Mouse (Mus musculus) liver, embryonic 15.5 days (tissue): Measurements from ENCODE around the gene Prkar2a. TPM values are rescaled to one million over a fixed set of nuclear protein-coding genes. Genes with fewer than 3 reads are reported as not detected.

Experiments used
- ATAC-seq: fragments of 200-750 bp; cut with Nextera tagmentation; 2 replicates; pipeline ENCODE4 v1.8.0; 2017; ENCODE audit warnings: moderate number of reproducible peaks, mild to moderate bottlenecking, moderate library complexity; ENCODE audit not compliant: insufficient read depth
- H3K27ac ChIP-seq: fragments of 300-500 bp; sonication (generic); replicated peaks from 2 replicates; pipeline ENCODE4 v1.5.1; 2015; ENCODE audit warnings: mild to moderate bottlenecking, inconsistent platforms
- H3K27me3 ChIP-seq: fragments of 300-500 bp; sonication (generic); 2 replicates; pipeline ENCODE4 v1.6.1; 2015; ENCODE audit warnings: mild to moderate bottlenecking, inconsistent platforms
- H3K36me3 ChIP-seq: fragments of 300-500 bp; sonication (generic); replicated peaks from 2 replicates; pipeline ENCODE4 v1.6.1; 2015; ENCODE audit warnings: moderate library complexity, mild to moderate bottlenecking, inconsistent platforms
- H3K4me1 ChIP-seq: fragments of 300-500 bp; sonication (generic); replicated peaks from 2 replicates; pipeline ENCODE4 v1.6.1; 2015; ENCODE audit warnings: inconsistent platforms
- H3K4me2 ChIP-seq: fragments of 300-500 bp; sonication (generic); 2 replicates; pipeline ENCODE4 v1.6.1; 2015; ENCODE audit warnings: moderate library complexity, mild to moderate bottlenecking, inconsistent platforms
- H3K4me3 ChIP-seq: fragments of 300-500 bp; sonication (generic); replicated peaks from 2 replicates; pipeline ENCODE4 v1.5.1; 2015; ENCODE audit warnings: mild to moderate bottlenecking, inconsistent platforms
- H3K9ac ChIP-seq: fragments of 300-500 bp; sonication (generic); 2 replicates; pipeline ENCODE4 v1.6.1; 2015; ENCODE audit warnings: moderate library complexity, mild to moderate bottlenecking, inconsistent platforms
- H3K9me3 ChIP-seq: fragments of 300-500 bp; sonication (generic); replicated peaks from 2 replicates; pipeline ENCODE4 v1.6.1; 2016; ENCODE audit warnings: inconsistent platforms
- WGBS: fragments of 180-500 bp; shearing (Covaris S2); methylation state at CpG from one replicate; pipeline ENCODE4 v1.1.7; 2015; ENCODE audit warnings: mixed read lengths; ENCODE audit not compliant: insufficient replicate concordance; 5-methylcytosine and 5-hydroxymethylcytosine counted together
- polyA plus RNA-seq: library from polyadenylated mRNA; unstranded; fragments of >200 nt; fragmentation: Nextera tagmentation; extraction: Ambion mirVana; gene quantifications from 2 replicates; pipeline ENCODE4 v1.2.1, GENCODE M21; 2015

Gene Prkar2a
- polyA plus RNA-seq, 1 experiment from 2014 or later: 9.5 TPM

- H3K4me1 ChIP-seq: peaks cover 49% of the 10 kb centered on the region
- peaks cover 6% of the 10 kb centered on the region; the same call in 1 of the 2 replicates for H3K27me3 ChIP-seq
- no peak overlapping the region for H3K4me2 ChIP-seq
- H3K9ac ChIP-seq: no peak overlapping the region
- ATAC-seq: no peak
- H3K36me3 ChIP-seq: 0 out of 2 replicates have a peak, but pooled peaks cover 3% of the 10 kb centered on the region
- WGBS: 53% methylated on average over 5 of the region's 5 CpGs
- H3K9me3 ChIP-seq: no peaks in the 10 kb centered on the region
- no peak overlapping the region for H3K27ac ChIP-seq
- no peak overlapping the region for H3K4me3 ChIP-seq
These were observed 91.8 kb downstream of the Prkar2a start for GRCm38 (mm10) chr9:108780959-108781358.

DNA sequence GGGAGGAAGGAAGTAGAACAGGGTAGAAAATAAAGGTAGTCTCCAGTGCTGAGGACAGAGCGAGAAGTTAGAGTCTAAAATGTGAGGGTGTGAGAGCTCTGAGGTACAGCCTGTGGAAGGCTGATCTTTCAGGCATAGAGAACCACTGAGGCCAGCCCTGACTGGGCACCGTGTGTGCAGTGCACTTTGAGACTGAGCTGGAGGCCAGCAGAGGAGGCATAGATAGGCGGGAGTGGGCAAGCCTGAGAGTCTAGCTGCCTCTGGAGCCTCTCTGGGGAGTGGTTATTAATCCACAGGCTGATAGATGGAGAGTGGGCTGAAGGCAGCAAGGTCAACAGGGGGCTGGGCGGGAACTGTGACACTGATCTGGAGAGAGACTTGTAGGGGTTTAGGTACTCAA lies 92.8 kb downstream of the Prkar2a start:
- H3K4me1 ChIP-seq: peaks cover 47% of the 10 kb centered on the region
- H3K36me3 ChIP-seq: peaks cover 10% of the 10 kb centered on the region
- H3K27ac ChIP-seq: no peak overlapping the region
- no peak for ATAC-seq
- H3K4me2 ChIP-seq: no peak overlapping the region
- H3K9ac ChIP-seq: no peak overlapping the region
- 47% methylated on average over 4 of the region's 4 CpGs for WGBS
- H3K9me3 ChIP-seq: no peaks in the 10 kb centered on the region
- peaks cover 6% of the 10 kb centered on the region; the same call in 1 of the 2 replicates for H3K27me3 ChIP-seq
- H3K4me3 ChIP-seq: no peak overlapping the region

DNA sequence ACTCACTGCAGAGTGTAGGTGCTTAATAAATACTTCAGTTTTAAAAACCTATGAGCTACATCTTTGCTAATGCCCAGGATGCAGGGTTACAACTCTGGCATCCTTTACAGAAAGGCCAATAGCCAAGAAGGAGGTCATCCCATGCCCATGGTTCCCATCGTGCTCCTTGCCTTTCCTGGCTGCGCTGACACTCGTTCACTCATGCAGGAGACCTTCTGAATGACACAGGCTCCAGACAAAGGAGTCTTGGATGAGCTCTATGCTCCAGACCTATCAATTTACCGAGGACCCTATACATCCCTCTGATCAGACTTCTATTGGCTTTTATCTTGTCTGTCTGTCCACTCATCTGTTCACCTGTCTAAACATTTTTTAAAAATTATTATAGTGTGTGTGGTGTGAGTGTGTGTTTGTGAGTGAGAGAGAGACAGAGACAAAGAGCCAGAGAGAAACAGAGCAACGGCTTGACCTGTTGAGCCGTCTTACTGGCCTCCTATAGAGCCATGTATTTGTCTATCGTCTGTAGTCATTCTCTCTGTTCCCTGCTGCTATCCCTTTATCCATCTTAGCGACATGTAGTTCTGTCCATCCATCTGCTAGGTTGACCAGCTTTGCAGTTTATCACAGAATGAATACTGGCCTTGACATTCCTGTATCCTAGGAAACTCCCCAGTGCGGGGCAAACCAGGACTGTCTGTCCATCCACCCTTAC lies 93.9 kb downstream of the Prkar2a start:
- H3K4me2 ChIP-seq: peak overlapping the region; percentile 79
- H3K9ac ChIP-seq: peak overlapping the region; percentile 93
- H3K4me1 ChIP-seq: peaks cover 47% of the 10 kb centered on the region
- 45% methylated on average over 9 of the region's 9 CpGs for WGBS
- peaks cover 6% of the 10 kb centered on the region; the same call in 1 of the 2 replicates for H3K27me3 ChIP-seq
- no peak; the same call in 1 of the 2 replicates for ATAC-seq
- peak overlapping the region; percentile 86 for H3K27ac ChIP-seq
- H3K36me3 ChIP-seq: peaks cover 19% of the 10 kb centered on the region
- no peaks in the 10 kb centered on the region for H3K9me3 ChIP-seq
- peak overlapping the region; percentile 92 for H3K4me3 ChIP-seq

DNA sequence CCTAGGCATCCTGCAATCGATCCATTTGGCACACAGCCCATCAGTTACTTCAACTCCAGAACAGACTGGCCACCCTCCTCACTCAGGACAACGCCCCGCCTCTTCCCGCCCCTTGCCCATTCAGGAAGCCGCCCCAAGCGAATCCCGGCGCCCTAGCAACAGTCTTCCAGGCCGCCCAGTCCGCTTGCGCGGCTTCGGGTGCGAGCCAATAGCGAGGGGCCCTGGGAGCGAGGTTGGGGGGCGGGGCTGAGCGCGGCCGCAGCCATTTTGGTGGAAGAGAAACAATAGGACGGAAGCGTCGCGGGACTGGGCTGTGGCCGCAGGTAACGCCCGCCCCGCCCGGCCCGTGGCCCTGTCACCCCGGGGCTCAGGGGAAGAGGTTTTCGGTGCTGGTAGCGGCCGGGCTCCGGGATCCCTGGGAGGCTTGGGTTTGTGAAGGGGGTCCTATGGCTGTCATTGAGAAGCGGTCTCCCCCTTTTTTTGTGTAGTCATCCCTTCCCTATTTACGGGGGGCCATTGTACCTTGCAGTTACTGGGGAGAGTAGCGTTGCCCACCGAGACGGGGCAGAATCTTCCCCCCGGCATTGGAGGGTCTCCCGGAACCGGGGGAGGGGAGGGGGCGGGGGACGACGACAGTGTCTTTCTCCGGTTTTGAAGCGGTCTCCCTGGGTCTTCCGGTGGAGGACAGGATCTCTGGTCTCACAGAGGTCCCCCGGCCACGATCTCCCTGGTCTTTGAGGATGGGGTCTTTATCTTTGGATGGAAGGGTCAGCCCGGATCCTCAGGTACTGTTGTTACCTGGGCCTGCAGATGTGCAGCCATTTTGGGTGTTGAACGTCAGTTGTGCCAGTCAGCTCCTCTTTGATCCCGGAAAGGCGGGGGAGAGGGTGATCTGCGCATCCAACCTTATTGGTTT lies 94.7 kb downstream of the Prkar2a start, which contains the start of gene Ip6k2:
Ip6k2 (plus strand) TSS at position 249 of the 916 bp plus-strand sequence.
- H3K36me3 ChIP-seq: peaks cover 28% of the 10 kb centered on the region
- H3K9me3 ChIP-seq: no peaks in the 10 kb centered on the region
- H3K4me1 ChIP-seq: peaks cover 56% of the 10 kb centered on the region
- peak within 1 kb of the TSS; percentile 86 for H3K27ac ChIP-seq
- peak within 1 kb of the TSS; percentile 92 for H3K4me3 ChIP-seq
- WGBS: 0% methylated on average over 56 of the region's 56 CpGs
- H3K9ac ChIP-seq: peak within 1 kb of the TSS; percentile 93
- H3K27me3 ChIP-seq: peaks cover 6% of the 10 kb centered on the region; the same call in 1 of the 2 replicates
- ATAC-seq: peak; percentile 94
- H3K4me2 ChIP-seq: peak within 1 kb of the TSS; percentile 79

GRCm38 (mm10) chr9:108785416-108785815 lies 96.3 kb downstream of the Prkar2a start:
- H3K4me1 ChIP-seq: peaks cover 69% of the 10 kb centered on the region
- no peak for ATAC-seq
- no peaks in the 10 kb centered on the region for H3K9me3 ChIP-seq
- H3K4me3 ChIP-seq: peak overlapping the region; percentile 92
- peaks cover 6% of the 10 kb centered on the region; the same call in 1 of the 2 replicates for H3K27me3 ChIP-seq
- peak overlapping the region; percentile 79 for H3K4me2 ChIP-seq
- H3K27ac ChIP-seq: peak overlapping the region; percentile 86; the same call in 1 of the 2 replicates
- H3K9ac ChIP-seq: no peak overlapping the region
- H3K36me3 ChIP-seq: peaks cover 29% of the 10 kb centered on the region

- Histone ChIP-seq H3K9ac (no peak overlapping the region), H3K4me3 (no peak overlapping the region), H3K4me1 (peaks cover 80% of the 10 kb centered on the region), H3K4me2 (no peak overlapping the region), H3K27ac (no peak overlapping the region), H3K27me3 (no peaks in the 10 kb centered on the region), H3K36me3 (peaks cover 29% of the 10 kb centered on the region), H3K9me3 (no peaks in the 10 kb centered on the region)
- no peak for ATAC-seq
- WGBS: 82% methylated on average over 1 of the region's 1 CpGs
These were observed 97.4 kb downstream of the Prkar2a start for GRCm38 (mm10) chr9:108786494-108786893.

GRCm38 (mm10) chr9:108787080-108787479 lies 98.0 kb downstream of the Prkar2a start:
- no peaks in the 10 kb centered on the region for H3K9me3 ChIP-seq
- peaks cover 82% of the 10 kb centered on the region for H3K4me1 ChIP-seq
- H3K27me3 ChIP-seq: no peaks in the 10 kb centered on the region
- H3K9ac ChIP-seq: no peak overlapping the region
- H3K27ac ChIP-seq: 0 out of 2 replicates have a peak overlapping the region, but pooled peaks have one; percentile 24
- H3K4me2 ChIP-seq: no peak overlapping the region
- 87% methylated on average over 2 of the region's 2 CpGs for WGBS
- peaks cover 29% of the 10 kb centered on the region for H3K36me3 ChIP-seq
- no peak overlapping the region for H3K4me3 ChIP-seq
- ATAC-seq: no peak

DNA sequence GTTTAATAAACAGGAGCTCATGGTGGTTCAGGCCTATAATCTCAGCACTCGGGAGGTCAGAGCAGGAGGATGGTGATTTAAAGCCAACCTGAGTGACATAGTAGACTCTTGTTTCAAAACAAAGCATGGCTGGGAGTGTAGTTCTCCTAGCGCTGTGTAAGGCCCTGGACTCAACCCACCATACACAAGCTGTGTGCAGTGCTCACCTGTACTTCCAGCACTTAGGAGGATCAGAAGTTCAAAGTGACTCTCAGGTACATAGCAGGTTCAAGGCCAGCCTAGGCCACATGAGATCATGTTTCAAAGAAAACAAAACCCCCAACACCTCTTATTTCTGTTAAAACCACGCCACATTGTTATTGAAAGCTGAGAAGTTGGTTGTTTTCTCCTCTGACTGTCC lies 99.6 kb downstream of the Prkar2a start:
- H3K4me2 ChIP-seq: no peak overlapping the region
- whole genome bisulfite sequencing: 76% methylated on average over 3 of the region's 3 CpGs
- H3K4me1 ChIP-seq: peaks cover 89% of the 10 kb centered on the region
- H3K9me3 ChIP-seq: no peaks in the 10 kb centered on the region
- H3K36me3 ChIP-seq: peaks cover 30% of the 10 kb centered on the region
- H3K27me3 ChIP-seq: no peaks in the 10 kb centered on the region
- no peak overlapping the region for H3K4me3 ChIP-seq
- ATAC-seq: no peak
- H3K9ac ChIP-seq: no peak overlapping the region; the same call in 1 of the 2 replicates
- no peak overlapping the region for H3K27ac ChIP-seq

DNA sequence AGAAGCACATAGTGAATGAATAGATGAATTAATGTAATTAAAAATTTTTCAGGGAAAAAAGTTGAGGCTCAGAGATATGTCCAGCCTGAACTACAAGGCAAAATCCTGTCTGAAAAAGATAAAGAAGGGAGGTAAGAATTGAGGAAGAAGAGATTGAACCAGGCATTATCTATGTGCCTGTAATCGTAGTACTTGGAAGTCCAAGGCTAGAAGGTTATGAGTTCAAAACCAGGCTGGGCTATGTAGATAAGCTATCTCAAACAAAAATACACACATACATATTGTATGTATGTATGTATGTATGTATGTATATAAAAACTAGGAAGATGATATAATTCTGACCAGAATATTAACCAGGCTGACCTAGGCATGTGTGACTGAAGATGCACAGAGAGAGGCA lies 103.2 kb downstream of the Prkar2a start:
- Histone ChIP-seq H3K4me2 (no peak overlapping the region), H3K27me3 (no peaks in the 10 kb centered on the region), H3K36me3 (peaks cover 35% of the 10 kb centered on the region), H3K27ac (peak overlapping the region; percentile 82), H3K4me1 (peaks cover 97% of the 10 kb centered on the region), H3K4me3 (no peak overlapping the region), H3K9ac (0 out of 2 replicates have a peak overlapping the region, but pooled peaks have one; percentile 13), H3K9me3 (no peaks in the 10 kb centered on the region)
- WGBS: 8% methylated on average over 1 of the region's 1 CpGs
- peak; percentile 10; the same call in 1 of the 2 replicates for ATAC-seq

DNA sequence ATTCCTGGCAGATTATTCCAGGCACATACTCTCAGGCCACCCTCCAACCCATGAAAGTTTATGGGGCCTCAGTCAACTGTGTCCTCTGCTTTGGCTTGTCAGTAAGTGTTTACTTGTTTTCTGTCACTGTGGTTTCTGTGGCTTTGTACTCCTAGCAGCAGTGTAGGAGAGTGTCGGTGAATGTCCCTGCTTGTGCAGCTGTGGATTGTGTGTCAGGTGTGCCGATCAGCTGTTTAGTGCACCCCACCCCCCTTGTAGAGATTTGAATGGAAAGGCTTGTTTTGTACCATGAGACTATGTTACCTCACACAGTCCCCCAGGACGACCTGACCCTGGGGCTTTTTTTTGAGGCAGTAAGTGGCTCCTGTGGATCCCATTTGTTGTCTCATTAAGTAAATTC lies 103.6 kb downstream of the Prkar2a start:
- no peak overlapping the region for H3K4me3 ChIP-seq
- 30% methylated on average over 3 of the region's 3 CpGs for WGBS
- peak overlapping the region; percentile 11; the same call in 1 of the 2 replicates for H3K9ac ChIP-seq
- peaks cover 36% of the 10 kb centered on the region for H3K36me3 ChIP-seq
- H3K27me3 ChIP-seq: no peaks in the 10 kb centered on the region
- no peak for ATAC-seq
- peaks cover 97% of the 10 kb centered on the region for H3K4me1 ChIP-seq
- H3K9me3 ChIP-seq: no peaks in the 10 kb centered on the region
- no peak overlapping the region for H3K4me2 ChIP-seq
- 0 out of 2 replicates have a peak overlapping the region, but pooled peaks have one; percentile 82 for H3K27ac ChIP-seq

- Histone ChIP-seq H3K9me3 (no peaks in the 10 kb centered on the region), H3K9ac (no peak overlapping the region), H3K27ac (peak overlapping the region; percentile 82), H3K4me2 (peak overlapping the region; percentile 82), H3K27me3 (no peaks in the 10 kb centered on the region), H3K4me3 (peak overlapping the region; percentile 56), H3K4me1 (peaks cover 74% of the 10 kb centered on the region), H3K36me3 (peaks cover 48% of the 10 kb centered on the region)
- peak; percentile 30; the same call in 1 of the 2 replicates for ATAC-seq
- 47% methylated on average over 2 of the region's 2 CpGs for WGBS
These were observed 106.2 kb downstream of the Prkar2a start for GRCm38 (mm10) chr9:108795281-108795680.
